ENCODE assay signal across 29 mouse cellular contexts in genomic region chr4:118457345-118457975, GRCm38 (mm10). TPM values are rescaled to one million over a fixed set of nuclear protein-coding genes. Genes with fewer than 3 reads are reported as not detected.
A peak's percentile ranks its signal among the peaks of the same experiment; 100 is the strongest.
DNase-seq lines count a peak whose midpoint lies in the region; ATAC-seq lines count a peak whose summit lies in the region.
"Had no signal": no experiment of that assay in that cellular context is flagged by ENCODE, and none has a peak within 500 bp of the region (broad histone marks: within the 10 kb centered on the region; RNA-seq: fewer than 3 reads in every experiment).

Gene Mpl, minus strand, starts transcription at chr4:118457513.

- DNase-seq in frontal cortex, postnatal 25 days (ENCODE audit: low spot score in 2 of 2): no peak
- peak; percentile 59 for DNase-seq in brain, adult 2 months (ENCODE audit: low read depth, low spot score)
- DNase-seq: adrenal gland, postnatal 36 days; cerebellum, adult 11-12 months; cerebellum, postnatal 10 days; heart, postnatal 4 days; kidney, adult 9 months; kidney, postnatal 25 days; layer of hippocampus, postnatal 36 days; lung, adult 18-20 months; lung, postnatal 10 days; right cerebral cortex, postnatal 25 days; thymus, adult 2 months; thymus, postnatal 4 days had no signal

- ATAC-seq in frontal cortex, adult (ENCODE audit: low TSS enrichment): peak; percentile 90
- ATAC-seq in megakaryocyte, adult 5-6 weeks (ENCODE audit: poor library complexity, severe bottlenecking): no peak
- peak; percentile 30; the same call in 1 of the 2 replicates for ATAC-seq in liver, embryonic 16.5 days (ENCODE audit: low read depth)
- ATAC-seq in hindbrain, embryonic 12.5 days (ENCODE audit: low FRiP score): no peak; the same call in 1 of the 2 replicates
- ATAC-seq in erythroid progenitor cell, adult 5-6 weeks (replicated peaks; ENCODE audit: low FRiP score, poor library complexity, severe bottlenecking): no peak
- ATAC-seq: CD4-positive, CD25-positive, alpha-beta regulatory T cell, adult 4 months; hindbrain, embryonic 16.5 days; intestine, embryonic 15.5 days; midbrain, embryonic 13.5 days had no signal

- no peaks in the 10 kb centered on the region for H3K9me3 ChIP-seq in megakaryocyte, embryonic 14.5 days
- H3K9me3 ChIP-seq in liver, embryonic 16.5 days (replicated peaks; ENCODE audit: control insufficient read depth, low read length): no peaks in the 10 kb centered on the region
- H3K9me3 ChIP-seq in hindbrain, embryonic 12.5 days (replicated peaks): no peaks in the 10 kb centered on the region
- H3K9me3 ChIP-seq: embryonic facial prominence, embryonic 12.5 days; forebrain, embryonic 12.5 days; heart, embryonic 15.5 days; intestine, embryonic 15.5 days; limb, embryonic 13.5 days; midbrain, embryonic 13.5 days had no signal

- H3K36me3 ChIP-seq in megakaryocyte, embryonic 14.5 days (replicated peaks; ENCODE audit: low read length): peaks cover 57% of the 10 kb centered on the region
- H3K36me3 ChIP-seq in liver, embryonic 16.5 days (ENCODE audit: control insufficient read depth, insufficient read depth): no peaks in the 10 kb centered on the region
- no peaks in the 10 kb centered on the region for H3K36me3 ChIP-seq in hindbrain, embryonic 12.5 days
- H3K36me3 ChIP-seq: embryonic facial prominence, embryonic 12.5 days; forebrain, embryonic 12.5 days; heart, embryonic 15.5 days; intestine, embryonic 15.5 days; limb, embryonic 13.5 days; midbrain, embryonic 13.5 days had no signal

- H3K27me3 ChIP-seq in megakaryocyte, embryonic 14.5 days (replicated peaks): no peaks in the 10 kb centered on the region
- H3K27me3 ChIP-seq in liver, embryonic 16.5 days (ENCODE audit: control insufficient read depth, insufficient read depth, low read depth, low read length): no peaks in the 10 kb centered on the region
- no peaks in the 10 kb centered on the region for H3K27me3 ChIP-seq in hindbrain, embryonic 12.5 days
- H3K27me3 ChIP-seq: embryonic facial prominence, embryonic 12.5 days; forebrain, embryonic 12.5 days; heart, embryonic 15.5 days; intestine, embryonic 15.5 days; limb, embryonic 13.5 days; midbrain, embryonic 13.5 days had no signal

- no peak within 1 kb of the TSS for H3K4me2 ChIP-seq in liver, embryonic 16.5 days (ENCODE audit: low read depth, low read length)
- no peak within 1 kb of the TSS for H3K4me2 ChIP-seq in hindbrain, embryonic 12.5 days (replicated peaks)
- H3K4me2 ChIP-seq: embryonic facial prominence, embryonic 12.5 days; forebrain, embryonic 12.5 days; heart, embryonic 15.5 days; intestine, embryonic 15.5 days; limb, embryonic 13.5 days; midbrain, embryonic 13.5 days had no signal

- peaks cover 91% of the 10 kb centered on the region for H3K4me1 ChIP-seq in megakaryocyte, embryonic 14.5 days
- H3K4me1 ChIP-seq in liver, embryonic 16.5 days (ENCODE audit: control insufficient read depth, low read depth, low read length): no peaks in the 10 kb centered on the region
- H3K4me1 ChIP-seq in hindbrain, embryonic 12.5 days: no peaks in the 10 kb centered on the region
- H3K4me1 ChIP-seq: embryonic facial prominence, embryonic 12.5 days; forebrain, embryonic 12.5 days; heart, embryonic 15.5 days; intestine, embryonic 15.5 days; limb, embryonic 13.5 days; midbrain, embryonic 13.5 days had no signal

- WGBS in liver, embryonic 16.5 days (ENCODE audit: insufficient replicate concordance): 24% methylated on average over 9 of the region's 9 CpGs
- WGBS in hindbrain, embryonic 12.5 days: 76% methylated on average over 9 of the region's 9 CpGs

- H3K9ac ChIP-seq in liver, embryonic 16.5 days (ENCODE audit: low read depth, low read length): no peak within 1 kb of the TSS
- H3K9ac ChIP-seq in hindbrain, embryonic 12.5 days: no peak within 1 kb of the TSS
- H3K9ac ChIP-seq: embryonic facial prominence, embryonic 12.5 days; forebrain, embryonic 12.5 days; heart, embryonic 15.5 days; intestine, embryonic 15.5 days; limb, embryonic 13.5 days; midbrain, embryonic 13.5 days had no signal

- H3K4me3 ChIP-seq in megakaryocyte, embryonic 14.5 days (replicated peaks): peak within 1 kb of the TSS; percentile 95
- no peak within 1 kb of the TSS for H3K4me3 ChIP-seq in liver, embryonic 16.5 days (ENCODE audit: low read depth, low read length)
- no peak within 1 kb of the TSS for H3K4me3 ChIP-seq in hindbrain, embryonic 12.5 days
- H3K4me3 ChIP-seq: embryonic facial prominence, embryonic 12.5 days; forebrain, embryonic 12.5 days; heart, embryonic 15.5 days; intestine, embryonic 15.5 days; limb, embryonic 13.5 days; midbrain, embryonic 13.5 days had no signal

- H3K27ac ChIP-seq in liver, embryonic 16.5 days (ENCODE audit: low read length): no peak within 1 kb of the TSS
- no peak within 1 kb of the TSS for H3K27ac ChIP-seq in hindbrain, embryonic 12.5 days
- H3K27ac ChIP-seq: embryonic facial prominence, embryonic 12.5 days; forebrain, embryonic 12.5 days; heart, embryonic 15.5 days; intestine, embryonic 15.5 days; limb, embryonic 13.5 days; midbrain, embryonic 13.5 days had no signal

RNA-seq across cellular contexts. Expression of gene Mpl, which starts in this region (rescaled TPM):
- polyA plus RNA-seq in megakaryocyte, embryonic 14.5 days (2012; ENCODE audit: insufficient read depth, low replicate concordance): 425 and 2,158 TPM in 2 replicates
- total RNA-seq in megakaryocyte, adult 5-6 weeks (2015): 0.36 TPM in 1 of 2 replicates, not detected in the other
- total RNA-seq in megakaryocyte, adult 5-6 weeks (2017): not detected in 2 replicates
- 6.1 and 7.3 TPM in 2 replicates for polyA plus RNA-seq in liver, embryonic 16.5 days (2015; fragmentation: Nextera tagmentation; extraction: Ambion mirVana)
- polyA plus RNA-seq in hindbrain, embryonic 12.5 days (2016; fragmentation: Nextera tagmentation; extraction: Ambion mirVana): 0.53 and 0.56 TPM in 2 replicates
- 0.72 and 3.8 TPM in 2 replicates for total RNA-seq in erythroid progenitor cell, adult 5-6 weeks (2015; ENCODE audit: low replicate concordance)
- total RNA-seq in erythroid progenitor cell, adult 5-6 weeks (2017; ENCODE audit: low replicate concordance): 0.77 TPM in 1 of 2 replicates, not detected in the other
- total RNA-seq: gastrocnemius, adult 8-10 months; layer of hippocampus, postnatal 36 days had no signal
- polyA plus RNA-seq: CD4-positive, CD25-positive, alpha-beta regulatory T cell, adult 4 months had no signal

Comparison
In these comparisons a context has a peak if more than half of its experiments do, and no peak if none do; other contexts are left out.
1. RNA of gene Mpl (polyA plus RNA-seq): 425 to 2,158 TPM in megakaryocyte, embryonic 14.5 days; 6.1 to 7.3 TPM in liver, embryonic 16.5 days and 0.53 to 0.56 TPM in hindbrain, embryonic 12.5 days; every median in the first group is over 10 times any median in the second.
2. ATAC-seq: peak in frontal cortex, adult (single experiment) and liver, embryonic 16.5 days (single experiment); none in megakaryocyte, adult 5-6 weeks (single experiment), hindbrain, embryonic 12.5 days (single experiment) and erythroid progenitor cell, adult 5-6 weeks (single experiment).